Mouse (Mus musculus): ENCODE data around the gene Sik2. TPM values are rescaled to one million over a fixed set of nuclear protein-coding genes. Genes with fewer than 3 reads are reported as not detected.

Gene Sik2
- total and polyA plus RNA-seq, 2 experiments, result 6.3 to 8.7 TPM

GRCm38 (mm10) chr9:50957956-50958489 lies 50.9 kb downstream of the Sik2 start:
- no peak for DNase-seq (ENCODE audit: extremely low read depth, low read depth, low spot score)
- 60% methylated on average over 6 of the region's 6 CpGs for WGBS
- no peak overlapping the region for H3K27ac ChIP-seq (replicated peaks; ENCODE audit: insufficient read depth, low read depth, low read length)

GRCm38 (mm10) chr9:50955176-50955575 lies 53.7 kb downstream of the Sik2 start:
- H3K4me1 ChIP-seq (ENCODE audit: control insufficient read depth, insufficient read depth, low read length), result no peaks in the 10 kb centered on the region
- H3K36me3 ChIP-seq (ENCODE audit: control insufficient read depth, insufficient read depth, low read length), result no peaks in the 10 kb centered on the region
- H3K79me2 ChIP-seq (ENCODE audit: control insufficient read depth, insufficient read depth, low read length), result no peaks in the 10 kb centered on the region; the same call in 1 of the 2 replicates
- DNase-seq (ENCODE audit: extremely low read depth, low read depth, low spot score), result no peak
- H3K27me3 ChIP-seq (ENCODE audit: control insufficient read depth, insufficient read depth, low read length), result no peaks in the 10 kb centered on the region
- WGBS, result over 99% methylated on average over 3 of the region's 3 CpGs
- H3K27ac ChIP-seq (replicated peaks; ENCODE audit: insufficient read depth, low read depth, low read length), result no peak overlapping the region
- no peak overlapping the region for H3K4me3 ChIP-seq (ENCODE audit: insufficient read depth, low read depth, low read length)
- no peak overlapping the region for H3K9ac ChIP-seq (ENCODE audit: low read depth, low read length)
- TF ChIP-seq CTCF (IDR thresholded peaks at IDR 0.05; ENCODE audit: low read depth, low read length) (no peak), POLR2A (IDR thresholded peaks at IDR 0.05; ENCODE audit: extremely low read depth, insufficient read depth, low read length) (no peak)

More at GRCm38 (mm10) chr9:50957956-50958489, 50.9 kb downstream of the Sik2 start:
- no peak for TF ChIP-seq CTCF (IDR thresholded peaks at IDR 0.05; ENCODE audit: low read depth, low read length)
- TF ChIP-seq POLR2A (IDR thresholded peaks at IDR 0.05; ENCODE audit: extremely low read depth, insufficient read depth, low read length), result no peak
- Histone ChIP-seq H3K27me3 (ENCODE audit: control insufficient read depth, insufficient read depth, low read length) (no peaks in the 10 kb centered on the region), H3K36me3 (ENCODE audit: control insufficient read depth, insufficient read depth, low read length) (no peaks in the 10 kb centered on the region), H3K9ac (ENCODE audit: low read depth, low read length) (no peak overlapping the region), H3K4me3 (ENCODE audit: insufficient read depth, low read depth, low read length) (no peak overlapping the region), H3K79me2 (ENCODE audit: control insufficient read depth, insufficient read depth, low read length) (no peaks in the 10 kb centered on the region; the same call in 1 of the 2 replicates), H3K4me1 (ENCODE audit: control insufficient read depth, insufficient read depth, low read length) (no peaks in the 10 kb centered on the region)

- peak; percentile 30 for DNase-seq (ENCODE audit: extremely low read depth, low read depth, low spot score)
- no peaks in the 10 kb centered on the region for H3K4me1 ChIP-seq (ENCODE audit: control insufficient read depth, insufficient read depth, low read length)
- no peaks in the 10 kb centered on the region for H3K36me3 ChIP-seq (ENCODE audit: control insufficient read depth, insufficient read depth, low read length)
- no peak overlapping the region for H3K4me3 ChIP-seq (ENCODE audit: insufficient read depth, low read depth, low read length)
- no peaks in the 10 kb centered on the region; the same call in 1 of the 2 replicates for H3K79me2 ChIP-seq (ENCODE audit: control insufficient read depth, insufficient read depth, low read length)
- TF ChIP-seq CTCF (IDR thresholded peaks at IDR 0.05; ENCODE audit: low read depth, low read length), result no peak
- TF ChIP-seq POLR2A (IDR thresholded peaks at IDR 0.05; ENCODE audit: extremely low read depth, insufficient read depth, low read length), result no peak
- 91% methylated on average over 7 of the region's 7 CpGs for WGBS
- H3K27ac ChIP-seq (replicated peaks; ENCODE audit: insufficient read depth, low read depth, low read length), result no peak overlapping the region
- no peak overlapping the region for H3K9ac ChIP-seq (ENCODE audit: low read depth, low read length)
- H3K27me3 ChIP-seq (ENCODE audit: control insufficient read depth, insufficient read depth, low read length), result no peaks in the 10 kb centered on the region
These were observed 60.6 kb downstream of the Sik2 start for GRCm38 (mm10) chr9:50948097-50948823.

GRCm38 (mm10) chr9:50946338-50946737 lies 62.5 kb downstream of the Sik2 start:
- Histone ChIP-seq H3K36me3 (ENCODE audit: control insufficient read depth, insufficient read depth, low read length) (no peaks in the 10 kb centered on the region), H3K27ac (replicated peaks; ENCODE audit: insufficient read depth, low read depth, low read length) (no peak overlapping the region), H3K27me3 (ENCODE audit: control insufficient read depth, insufficient read depth, low read length) (no peaks in the 10 kb centered on the region), H3K79me2 (ENCODE audit: control insufficient read depth, insufficient read depth, low read length) (no peaks in the 10 kb centered on the region; the same call in 1 of the 2 replicates), H3K9ac (ENCODE audit: low read depth, low read length) (no peak overlapping the region), H3K4me3 (ENCODE audit: insufficient read depth, low read depth, low read length) (no peak overlapping the region), H3K4me1 (ENCODE audit: control insufficient read depth, insufficient read depth, low read length) (no peaks in the 10 kb centered on the region)
- peak; percentile 14 for DNase-seq (ENCODE audit: extremely low read depth, low read depth, low spot score)
- WGBS, result 78% methylated on average over 1 of the region's 1 CpGs
- TF ChIP-seq POLR2A (IDR thresholded peaks at IDR 0.05; ENCODE audit: extremely low read depth, insufficient read depth, low read length) (no peak), CTCF (IDR thresholded peaks at IDR 0.05; ENCODE audit: low read depth, low read length) (no peak)

- TF ChIP-seq CTCF (IDR thresholded peaks at IDR 0.05; ENCODE audit: low read depth, low read length), result no peak
- no peak for TF ChIP-seq POLR2A (IDR thresholded peaks at IDR 0.05; ENCODE audit: extremely low read depth, insufficient read depth, low read length)
- H3K27ac ChIP-seq (replicated peaks; ENCODE audit: insufficient read depth, low read depth, low read length), result no peak overlapping the region
- no peaks in the 10 kb centered on the region; the same call in 1 of the 2 replicates for H3K79me2 ChIP-seq (ENCODE audit: control insufficient read depth, insufficient read depth, low read length)
- H3K27me3 ChIP-seq (ENCODE audit: control insufficient read depth, insufficient read depth, low read length), result no peaks in the 10 kb centered on the region
- H3K36me3 ChIP-seq (ENCODE audit: control insufficient read depth, insufficient read depth, low read length), result no peaks in the 10 kb centered on the region
- no peak overlapping the region for H3K4me3 ChIP-seq (ENCODE audit: insufficient read depth, low read depth, low read length)
- no peak for DNase-seq (ENCODE audit: extremely low read depth, low read depth, low spot score)
- WGBS, result 94% methylated on average over 1 of the region's 1 CpGs
- no peaks in the 10 kb centered on the region for H3K4me1 ChIP-seq (ENCODE audit: control insufficient read depth, insufficient read depth, low read length)
- H3K9ac ChIP-seq (ENCODE audit: low read depth, low read length), result no peak overlapping the region
These were observed 64.0 kb downstream of the Sik2 start for GRCm38 (mm10) chr9:50944826-50945225.

- Histone ChIP-seq H3K4me1 (ENCODE audit: control insufficient read depth, insufficient read depth, low read length) (no peaks in the 10 kb centered on the region), H3K4me3 (ENCODE audit: insufficient read depth, low read depth, low read length) (no peak overlapping the region), H3K9ac (ENCODE audit: low read depth, low read length) (no peak overlapping the region), H3K27me3 (ENCODE audit: control insufficient read depth, insufficient read depth, low read length) (no peaks in the 10 kb centered on the region), H3K79me2 (ENCODE audit: control insufficient read depth, insufficient read depth, low read length) (no peaks in the 10 kb centered on the region), H3K36me3 (ENCODE audit: control insufficient read depth, insufficient read depth, low read length) (no peaks in the 10 kb centered on the region), H3K27ac (replicated peaks; ENCODE audit: insufficient read depth, low read depth, low read length) (no peak overlapping the region)
- no peak for TF ChIP-seq CTCF (IDR thresholded peaks at IDR 0.05; ENCODE audit: low read depth, low read length)
- TF ChIP-seq POLR2A (IDR thresholded peaks at IDR 0.05; ENCODE audit: extremely low read depth, insufficient read depth, low read length), result no peak
- no peak for DNase-seq (ENCODE audit: extremely low read depth, low read depth, low spot score)
- WGBS, result 98% methylated on average over 2 of the region's 2 CpGs
These were observed 66.2 kb downstream of the Sik2 start for GRCm38 (mm10) chr9:50942711-50943110.

Measured in liver, adult 2 months (tissue).